Mouse (Mus musculus) embryonic fibroblast, embryonic 13.5 days (primary cell): ENCODE data around the gene Klf12.

ENCODE experiments used
- CTCF ChIP-seq: IDR thresholded peaks from 2 replicates; pipeline ENCODE4 v1.5.1; 2011; ENCODE audit warnings: mild to moderate bottlenecking, control low read depth, low read length, moderate library complexity, borderline replicate concordance; ENCODE audit not compliant: insufficient read depth
- POLR2A ChIP-seq: IDR thresholded peaks from 2 replicates; pipeline ENCODE4 v1.6.1; 2011; ENCODE audit warnings: low read depth, mild to moderate bottlenecking, control low read depth, low read length, moderate library complexity

- TF ChIP-seq CTCF (no peak), POLR2A (no peak)
Measured at GRCm38 (mm10) chr14:100103818-100104217, 180.7 kb downstream of the Klf12 start.
